10 mouse cellular contexts compared by ENCODE assay signal in the genomic region with DNA sequence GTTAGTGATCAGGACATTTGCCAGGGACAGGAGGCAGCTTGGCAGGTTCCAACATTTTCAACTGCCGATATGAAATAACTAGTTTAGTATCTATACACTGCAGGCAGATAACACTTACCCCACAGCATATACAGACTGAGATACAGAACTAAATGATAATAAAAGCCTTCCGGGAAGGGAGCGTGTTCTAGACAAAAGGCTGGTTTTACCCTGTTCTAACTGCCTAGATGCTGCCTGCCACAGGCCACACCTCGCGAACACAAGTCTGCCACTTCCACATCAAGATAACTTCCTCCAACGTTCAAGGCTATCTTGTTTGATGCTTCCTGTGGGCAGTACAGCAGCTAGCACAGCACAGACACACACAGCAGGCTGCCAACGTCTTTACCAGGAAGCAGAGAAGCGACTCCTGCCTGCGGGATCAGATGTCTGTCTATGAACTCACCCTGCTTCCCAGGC. TPM values are rescaled to one million over a fixed set of nuclear protein-coding genes. Genes with fewer than 3 reads are reported as not detected.
DNase-seq lines count a peak whose midpoint lies in the region; ATAC-seq and TF ChIP-seq lines count a peak whose summit lies in the region.
"Had no signal": no experiment of that assay in that cellular context is flagged by ENCODE, and none has a peak within 500 bp of the region (broad histone marks: within the 10 kb centered on the region; RNA-seq: fewer than 3 reads in every experiment).

No protein-coding gene starts in this region.

- DNase-seq in lung, embryonic 14.5 days = peak; percentile 9
- DNase-seq in lung, adult 2 months = no peak
- DNase-seq in MEL-GATA-1-ER (ENCODE audit: extremely low read depth, low read depth) (peak; percentile 81), liver (peak; percentile 49)
- peak; percentile 43 for DNase-seq in skeletal muscle tissue, adult 2 months (ENCODE audit: low read depth, low spot score)
- DNase-seq in ovary, postnatal 14 days (ENCODE audit: low spot score) = no peak
- no peak for DNase-seq in embryo, embryonic 11 days
- no peak for DNase-seq in left cerebral cortex, postnatal 14 days (ENCODE audit: low spot score in 2 of 2)
- DNase-seq: kidney, postnatal 4 days; thymus, postnatal 14 days had no signal

- no peak overlapping the region for H3K4me2 ChIP-seq in lung, embryonic 14.5 days

- WGBS in lung, embryonic 14.5 days = 79% methylated on average over 9 of the region's 9 CpGs
- whole genome bisulfite sequencing in lung, adult 2 months = 58% methylated on average over 9 of the region's 9 CpGs

- no peak overlapping the region for H3K4me3 ChIP-seq in lung, embryonic 14.5 days (ENCODE audit: low read depth, low read length)
- no peak overlapping the region for H3K4me3 ChIP-seq in lung, adult 2 months (replicated peaks; ENCODE audit: extremely low read depth, low read depth, low read length)

- no peaks in the 10 kb centered on the region for H3K9me3 ChIP-seq in lung, embryonic 14.5 days (ENCODE audit: low read depth, low read length)

- TF ChIP-seq CTCF in lung, embryonic 14.5 days (IDR thresholded peaks at IDR 0.05; ENCODE audit: low read depth) = no peak
- no peak for TF ChIP-seq CTCF in lung, adult 2 months (IDR thresholded peaks at IDR 0.05; ENCODE audit: insufficient read depth, low read length)

- no peaks in the 10 kb centered on the region for H3K27me3 ChIP-seq in lung, embryonic 14.5 days (ENCODE audit: insufficient read depth, low read length)

- no peaks in the 10 kb centered on the region for H3K4me1 ChIP-seq in lung, embryonic 14.5 days (ENCODE audit: insufficient read depth)
- H3K4me1 ChIP-seq in lung, adult 2 months (ENCODE audit: control insufficient read depth, insufficient read depth, low read length) = no peaks in the 10 kb centered on the region

- H3K36me3 ChIP-seq in lung, embryonic 14.5 days (ENCODE audit: insufficient read depth) = peaks cover 46% of the 10 kb centered on the region

- TF ChIP-seq POLR2A in lung, adult 2 months (IDR thresholded peaks at IDR 0.05; ENCODE audit: borderline replicate concordance, extremely low read depth, low read depth, low read length) = no peak

- H3K27ac ChIP-seq in lung, embryonic 14.5 days (ENCODE audit: low read depth) = no peak overlapping the region

- no peak for ATAC-seq in lung, embryonic 14.5 days (ENCODE audit: insufficient read depth)

- no peak overlapping the region for H3K9ac ChIP-seq in lung, embryonic 14.5 days

- intact Hi-C loops in left cerebral cortex, postnatal 14 days (cut with DNase I) = no loop called here

RNA-seq across cellular contexts. Expression of a gene that starts 43.6 kb away (rescaled TPM):
- polyA plus RNA-seq in lung, embryonic 14.5 days (2014; fragmentation: Nextera tagmentation; extraction: Ambion mirVana) = 83.0 and 83.9 TPM in 2 replicates
- 3.8 and 6.9 TPM in 2 replicates for polyA plus RNA-seq in lung, adult 2 months (2012; rRNA removed)
- total RNA-seq in left cerebral cortex, postnatal 14 days (2021) = 10 to 100 TPM; 21.6 to 21.8 TPM

RNA-seq across cellular contexts. Expression of a gene that starts 43.8 kb away (rescaled TPM):
- polyA plus RNA-seq in lung, embryonic 14.5 days (2014; fragmentation: Nextera tagmentation; extraction: Ambion mirVana) = 290 and 295 TPM in 2 replicates
- 31.4 and 54.6 TPM in 2 replicates for polyA plus RNA-seq in lung, adult 2 months (2012; rRNA removed)
- 100 to 1,000 TPM; 123 to 133 TPM for total RNA-seq in left cerebral cortex, postnatal 14 days (2021)

Comparison
In these comparisons a context has a peak if more than half of its experiments do, and no peak if none do; other contexts are left out.
1. DNase-seq: peak in lung, embryonic 14.5 days (single experiment), MEL-GATA-1-ER (single experiment), liver (single experiment) and skeletal muscle tissue, adult 2 months (single experiment); none in lung, adult 2 months (single experiment), ovary, postnatal 14 days (single experiment), embryo, embryonic 11 days (single experiment) and left cerebral cortex, postnatal 14 days (0 of 2).
2. RNA of a gene that starts 43.6 kb away (polyA plus RNA-seq): 83.0 to 83.9 TPM in lung, embryonic 14.5 days; 3.8 to 6.9 TPM in lung, adult 2 months; every median in the first group is over 10 times any median in the second.